Mouse (Mus musculus): ENCODE measurements around the gene Tmem11. TPM values are rescaled to one million over a fixed set of nuclear protein-coding genes. Genes with fewer than 3 reads are reported as not detected.

The Tmem11 gene
- 10 to 100 TPM; 30.6 to 32.3 TPM for total RNA-seq (2021)

DNA sequence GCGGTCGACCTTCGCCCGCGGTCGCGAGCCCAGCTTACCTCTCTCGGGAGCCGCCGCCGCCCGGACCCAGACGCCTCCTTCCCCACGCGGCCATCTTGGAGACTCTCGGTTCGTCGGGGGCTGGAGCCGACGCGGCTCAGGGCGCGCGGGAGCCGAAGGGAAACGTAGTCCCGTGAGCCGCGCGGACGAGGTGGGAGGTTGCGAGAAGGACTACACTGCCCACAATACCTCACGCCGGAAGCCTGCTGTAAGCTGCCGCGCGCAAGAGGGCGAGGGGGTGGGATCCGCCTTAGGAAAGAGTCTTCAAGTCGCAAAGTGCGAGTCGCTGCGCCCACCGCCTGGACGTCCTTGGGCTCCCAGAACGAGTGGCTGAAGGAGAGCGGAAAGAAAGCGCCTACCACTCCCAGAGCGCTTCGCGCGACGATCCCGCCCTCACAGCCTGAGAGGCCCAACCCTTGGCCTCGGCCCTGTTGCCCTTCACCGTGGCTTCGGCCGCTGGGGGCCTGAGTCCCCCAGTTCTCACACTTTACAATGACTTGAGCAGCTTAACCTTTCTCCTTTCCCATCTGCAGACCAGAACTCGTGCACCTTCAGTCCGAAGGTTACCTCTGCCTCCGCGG lies at the start of gene Tmem11:
Tmem11 (minus strand) TSS at position 598 of the 620 bp plus-strand sequence.
- intact Hi-C loops (cut with DNase I): loop anchor here (2.0 to 5.0 kb wide), 5 partner anchors 34 to 321 kb away; partner anchors contain the start of genes Dhrs7b, Llgl1, Smcr8 and Top3a
- peak; percentile 90 to 92 for DNase-seq

DNA sequence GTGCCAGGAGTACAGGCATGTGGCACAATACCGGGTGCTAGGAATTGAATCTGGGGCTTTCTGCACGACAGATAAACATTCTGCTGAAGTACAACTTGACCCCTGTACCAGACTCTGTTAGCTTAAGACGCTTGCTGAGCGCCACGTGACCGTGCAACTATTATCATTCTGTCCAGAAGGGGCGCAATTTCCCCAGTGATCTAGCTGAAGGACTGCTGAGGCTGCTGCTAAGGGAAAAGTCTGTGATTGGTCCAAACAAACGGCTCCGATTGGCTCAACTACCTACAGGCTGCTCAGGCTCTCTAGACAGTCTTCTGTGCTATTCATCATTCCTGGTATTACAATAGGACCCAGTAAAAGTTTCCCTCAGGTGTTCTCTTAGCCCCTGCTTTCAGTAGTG lies 48.2 kb upstream of the Tmem11 start:
- intact Hi-C loops (cut with DNase I): no loop called here
- DNase-seq: peak; percentile 88 to 90

GRCm38 (mm10) chr11:60924981-60925380 lies 45.9 kb upstream of the Tmem11 start:
- intact Hi-C loops (cut with DNase I): no loop called here
- no peak for DNase-seq

DNA sequence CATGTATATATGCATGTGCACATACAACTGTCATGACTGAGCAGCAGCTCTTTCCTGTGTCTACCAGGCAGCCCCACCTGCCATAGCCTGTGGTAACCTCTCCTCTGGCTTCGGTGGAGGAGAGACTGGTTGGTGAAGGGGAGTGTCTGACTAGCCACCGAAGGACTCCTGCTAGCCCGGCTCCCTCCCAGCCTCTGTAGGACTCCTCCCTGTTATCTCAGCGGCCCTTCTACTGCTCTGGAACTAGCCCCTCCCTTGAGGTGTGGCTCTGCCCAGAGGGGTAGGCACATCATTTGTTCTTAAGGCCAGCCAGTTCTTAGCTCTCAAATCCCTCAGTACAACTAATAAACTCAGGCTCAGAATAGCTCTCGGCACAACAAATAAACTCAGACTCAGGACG lies 45.4 kb upstream of the Tmem11 start:
- DNase-seq: no peak
- intact Hi-C loops (cut with DNase I): no loop called here

- intact Hi-C loops (cut with DNase I): no loop called here
- DNase-seq: no peak
Observed at GRCm38 (mm10) chr11:60922964-60923363, 43.9 kb upstream of the Tmem11 start.

GRCm38 (mm10) chr11:60922195-60922594 lies 43.1 kb upstream of the Tmem11 start:
- DNase-seq: no peak
- intact Hi-C loops (cut with DNase I): no loop called here

GRCm38 (mm10) chr11:60920021-60920420 lies 40.9 kb upstream of the Tmem11 start:
- intact Hi-C loops (cut with DNase I): no loop called here
- no peak for DNase-seq

DNA sequence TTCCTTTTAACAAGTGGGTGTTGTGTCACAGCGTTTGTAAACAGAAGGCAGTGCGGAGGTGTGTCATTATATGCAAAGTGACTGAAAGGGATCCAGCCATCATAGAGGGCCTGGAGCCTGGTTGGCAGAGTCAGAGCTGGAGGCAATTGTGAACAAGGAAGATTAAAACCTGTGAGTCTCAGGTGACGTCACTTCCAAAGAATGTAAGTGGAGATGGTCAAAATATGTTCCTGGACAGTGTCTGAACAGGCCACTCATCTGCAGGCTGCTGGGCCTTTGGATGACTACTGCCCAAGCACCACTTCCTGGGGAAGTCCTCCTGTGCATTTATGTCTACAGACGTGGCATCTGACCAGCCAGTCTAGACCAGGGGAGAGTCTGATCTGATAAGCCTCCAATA lies 36.1 kb upstream of the Tmem11 start:
- DNase-seq: no peak
- intact Hi-C loops (cut with DNase I): loop anchor here (2.0 kb wide), 1 partner anchor 18 kb away; the partner anchor contains the start of gene Map2k3

- intact Hi-C loops (cut with DNase I): loop anchor here (2.0 kb wide), 1 partner anchor 18 kb away; the partner anchor contains the start of gene Map2k3
Observed at GRCm38 (mm10) chr11:60914491-60914890, 35.4 kb upstream of the Tmem11 start, which contains the start of gene Natd1. Gene Natd1, minus strand, starts transcription at chr11:60914750.

GRCm38 (mm10) chr11:60913301-60914196 lies 34.5 kb upstream of the Tmem11 start:
- intact Hi-C loops (cut with DNase I): loop anchor here (2.0 kb wide), 2 partner anchors 19 to 35 kb away; partner anchors contain the start of genes Map2k3 and Tmem11

More at GRCm38 (mm10) chr11:60914491-60914890, 35.4 kb upstream of the Tmem11 start, which contains the start of gene Natd1:
- no peak for DNase-seq

DNA sequence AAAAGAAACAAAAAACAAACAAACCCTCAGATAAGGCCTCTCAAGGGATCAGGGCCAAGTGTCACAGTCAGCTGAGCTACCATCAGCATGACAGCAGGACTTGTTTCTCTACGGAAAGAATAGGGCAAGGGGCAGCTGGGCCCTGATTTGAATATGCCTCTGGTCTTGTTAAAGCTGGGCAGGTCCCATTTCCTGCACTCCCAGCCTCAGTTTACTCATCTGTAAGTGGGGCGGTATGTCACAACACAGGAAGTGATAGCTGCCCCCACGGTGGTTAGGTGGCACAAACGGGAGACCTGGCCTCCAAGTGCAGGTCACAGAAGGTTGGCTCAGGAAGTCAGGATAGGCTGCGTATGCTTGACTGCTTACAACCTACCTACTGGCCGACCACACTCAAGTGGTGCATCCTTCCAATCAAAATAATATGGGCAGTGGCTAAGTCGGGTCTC lies 33.5 kb upstream of the Tmem11 start:
- intact Hi-C loops (cut with DNase I): loop anchor here (2.0 kb wide), 1 partner anchor 34 kb away; the partner anchor contains the start of gene Tmem11
- no peak for DNase-seq

More at GRCm38 (mm10) chr11:60913301-60914196, 34.5 kb upstream of the Tmem11 start:
- DNase-seq: peak; percentile 92 to 94

- DNase-seq: no peak
- intact Hi-C loops (cut with DNase I): no loop called here
Observed at GRCm38 (mm10) chr11:60909626-60910025, 30.6 kb upstream of the Tmem11 start.

GRCm38 (mm10) chr11:60908073-60908472 lies 29.0 kb upstream of the Tmem11 start:
- intact Hi-C loops (cut with DNase I): no loop called here
- DNase-seq: no peak

- intact Hi-C loops (cut with DNase I): loop anchor here (2.0 kb wide), 1 partner anchor 184 kb away; no protein-coding TSS in a partner anchor
- DNase-seq: no peak
Observed at GRCm38 (mm10) chr11:60906449-60906848, 27.4 kb upstream of the Tmem11 start.

- DNase-seq: no peak
- intact Hi-C loops (cut with DNase I): loop anchor here (2.0 kb wide), 1 partner anchor 185 kb away; no protein-coding TSS in a partner anchor
Observed at GRCm38 (mm10) chr11:60905407-60906120, 26.5 kb upstream of the Tmem11 start.

DNA sequence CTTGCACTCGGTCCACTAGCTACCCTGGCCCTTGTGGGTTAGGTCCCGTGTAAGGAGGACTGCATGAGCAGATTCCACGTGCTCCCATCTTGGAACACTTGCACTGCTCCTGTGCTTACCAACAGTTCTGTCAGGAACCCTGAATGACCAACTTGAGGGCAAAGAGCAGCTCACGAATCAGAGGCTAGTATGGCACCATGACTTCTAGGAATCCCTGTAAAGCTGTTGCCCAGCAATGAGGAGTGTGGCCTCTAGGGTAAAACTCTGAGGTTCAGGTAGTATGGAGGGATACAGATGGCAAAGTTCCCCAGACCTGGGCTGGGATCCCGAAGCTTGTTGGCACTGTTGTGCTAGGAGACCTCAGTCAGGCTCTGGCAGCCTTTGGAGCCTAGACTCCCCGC lies 24.6 kb upstream of the Tmem11 start:
- no peak for DNase-seq
- intact Hi-C loops (cut with DNase I): no loop called here

DNA sequence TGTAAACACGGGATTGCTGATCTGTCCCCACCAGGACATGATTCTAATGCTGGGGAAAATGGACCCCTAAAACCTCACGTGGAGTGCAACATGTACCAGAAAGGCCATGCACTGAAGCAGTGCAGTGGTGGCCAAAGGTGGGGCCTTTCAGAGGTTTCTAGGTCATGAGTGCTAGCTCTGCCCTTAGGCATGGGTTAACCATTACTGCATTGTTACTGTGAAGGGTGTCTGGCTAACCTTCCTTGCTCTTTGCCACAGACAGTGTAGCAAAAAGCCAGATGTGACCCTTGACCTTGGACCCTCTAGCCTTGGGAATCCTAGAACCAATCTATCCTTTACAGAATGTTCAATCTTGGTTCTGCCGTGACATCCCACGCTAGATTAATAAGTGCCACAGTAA lies 23.4 kb upstream of the Tmem11 start:
- intact Hi-C loops (cut with DNase I): no loop called here
- no peak for DNase-seq

- intact Hi-C loops (cut with DNase I): no loop called here
- DNase-seq: no peak
Observed at GRCm38 (mm10) chr11:60902001-60902400, 22.9 kb upstream of the Tmem11 start.

DNA sequence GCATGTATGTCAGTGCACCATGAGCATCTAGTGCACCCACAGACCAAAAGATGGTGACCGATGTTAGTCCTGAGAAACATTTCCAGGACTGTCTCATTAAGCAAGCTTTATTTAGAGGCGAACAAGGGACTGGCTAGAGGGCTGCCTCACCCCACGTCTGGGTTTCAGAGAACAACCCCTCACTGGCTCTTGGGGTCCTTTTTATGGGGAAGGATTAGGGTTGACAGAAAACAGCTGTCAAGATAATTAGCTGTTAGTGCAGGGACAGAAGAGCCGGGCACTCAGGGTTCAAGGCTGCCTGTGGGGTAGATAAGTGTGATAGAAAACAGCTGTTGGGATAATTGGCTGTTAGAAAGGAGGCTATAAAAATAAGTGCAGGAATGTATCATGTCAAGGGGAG lies 16.8 kb upstream of the Tmem11 start:
- no peak for DNase-seq
- intact Hi-C loops (cut with DNase I): no loop called here

- no peak for DNase-seq
- intact Hi-C loops (cut with DNase I): no loop called here
Observed at GRCm38 (mm10) chr11:60890744-60891143, 11.7 kb upstream of the Tmem11 start.

All from heart, postnatal 36 days (tissue).